In the genomic region with DNA sequence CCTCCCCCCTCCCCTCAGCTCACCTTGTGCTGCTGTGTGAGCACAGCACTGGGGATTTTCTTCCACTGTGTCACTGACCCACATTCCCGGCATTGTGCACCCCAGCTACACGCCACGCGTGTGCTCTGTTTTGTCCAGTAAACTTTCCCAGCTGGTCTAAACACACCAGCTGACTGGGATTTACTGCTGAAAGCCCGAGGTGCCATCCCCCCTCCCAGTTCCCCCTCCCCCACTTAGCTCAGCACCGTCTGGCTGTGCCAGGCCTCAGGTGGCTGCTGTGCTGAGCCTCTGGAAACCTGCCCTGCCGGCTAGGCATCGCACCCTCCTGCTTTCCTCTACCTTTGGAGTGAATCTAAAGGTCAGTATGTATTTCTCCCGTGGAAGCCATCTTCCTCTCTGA, we compare ENCODE assay signal across 11 mouse cellular contexts. TPM values are rescaled to one million over a fixed set of nuclear protein-coding genes. Genes with fewer than 3 reads are reported as not detected.
DNase-seq lines count a peak whose midpoint lies in the region; ATAC-seq lines count a peak whose summit lies in the region.
"Had no signal": no experiment of that assay in that cellular context is flagged by ENCODE, and none has a peak within 500 bp of the region (broad histone marks: within the 10 kb centered on the region; RNA-seq: fewer than 3 reads in every experiment).

No protein-coding gene starts in this region.

- peaks cover 22% of the 10 kb centered on the region for H3K36me3 ChIP-seq in heart, embryonic 14.5 days (ENCODE audit: control insufficient read depth, insufficient read depth, low read length)
- H3K36me3 ChIP-seq in embryonic facial prominence, embryonic 10.5 days (replicated peaks): peaks cover 26% of the 10 kb centered on the region
- peaks cover 28% of the 10 kb centered on the region for H3K36me3 ChIP-seq in midbrain, embryonic 13.5 days

- H3K9me3 ChIP-seq in heart, embryonic 14.5 days (ENCODE audit: control insufficient read depth, low read length): no peaks in the 10 kb centered on the region
- no peaks in the 10 kb centered on the region for H3K9me3 ChIP-seq in embryonic facial prominence, embryonic 10.5 days
- H3K9me3 ChIP-seq in midbrain, embryonic 13.5 days: no peaks in the 10 kb centered on the region
- H3K9me3 ChIP-seq: hindbrain, embryonic 15.5 days; liver, embryonic 13.5 days had no signal

- H3K27me3 ChIP-seq in heart, embryonic 14.5 days (ENCODE audit: control insufficient read depth, insufficient read depth, low read length): no peaks in the 10 kb centered on the region
- no peaks in the 10 kb centered on the region for H3K27me3 ChIP-seq in embryonic facial prominence, embryonic 10.5 days (replicated peaks; ENCODE audit: low read depth, poor library complexity, severe bottlenecking)
- H3K27me3 ChIP-seq in midbrain, embryonic 13.5 days: no peaks in the 10 kb centered on the region
- H3K27me3 ChIP-seq: hindbrain, embryonic 15.5 days; liver, embryonic 13.5 days had no signal

- no peak for DNase-seq in heart, postnatal 4 days
- no peak for DNase-seq in embryonic facial prominence, embryonic 10.5 days (ENCODE audit: low spot score)
- DNase-seq in kidney, adult 18-20 months: peak; percentile 31
- DNase-seq in gastrocnemius, postnatal 36 days: no peak
- DNase-seq in lung, postnatal 25 days (ENCODE audit: low spot score): no peak
- no peak for DNase-seq in lung, postnatal 4 days
- DNase-seq: liver, embryonic 13.5 days had no signal

- no peak for ATAC-seq in heart, embryonic 14.5 days (ENCODE audit: insufficient number of reproducible peaks, insufficient read depth, low FRiP score, low read depth)
- peak; percentile 50 for ATAC-seq in midbrain, embryonic 13.5 days

- H3K4me2 ChIP-seq in heart, embryonic 14.5 days (ENCODE audit: low read length): 0 out of 2 replicates have a peak overlapping the region, but pooled peaks have one; percentile 8
- no peak overlapping the region for H3K4me2 ChIP-seq in midbrain, embryonic 13.5 days (replicated peaks)
- H3K4me2 ChIP-seq: hindbrain, embryonic 15.5 days; liver, embryonic 13.5 days had no signal

- no peak overlapping the region for H3K9ac ChIP-seq in heart, embryonic 14.5 days (ENCODE audit: low read length)
- no peak overlapping the region for H3K9ac ChIP-seq in midbrain, embryonic 13.5 days (replicated peaks)
- H3K9ac ChIP-seq: hindbrain, embryonic 15.5 days; liver, embryonic 13.5 days had no signal

- no peak overlapping the region for H3K27ac ChIP-seq in heart, embryonic 14.5 days (replicated peaks in 1 of 2; ENCODE audit: control insufficient read depth in 1 of 2, insufficient read depth in 1 of 2, low read depth in 2 of 2, low read length in 2 of 2)
- H3K27ac ChIP-seq in embryonic facial prominence, embryonic 10.5 days (replicated peaks): peak overlapping the region; percentile 5; the same call in 1 of the 2 replicates
- H3K27ac ChIP-seq in midbrain, embryonic 13.5 days: no peak overlapping the region
- H3K27ac ChIP-seq: hindbrain, embryonic 15.5 days; liver, embryonic 13.5 days had no signal

- WGBS in heart, embryonic 14.5 days: 34% methylated on average over 9 of the region's 9 CpGs
- 32% methylated on average over 9 of the region's 9 CpGs for WGBS in embryonic facial prominence, embryonic 10.5 days
- 28% methylated on average over 9 of the region's 9 CpGs for WGBS in midbrain, embryonic 13.5 days

- H3K4me3 ChIP-seq in heart, embryonic 14.5 days (ENCODE audit: control insufficient read depth in 1 of 2, insufficient read depth in 1 of 2, low read depth in 1 of 2, low read length in 2 of 2): no peak overlapping the region
- H3K4me3 ChIP-seq in embryonic facial prominence, embryonic 10.5 days: no peak overlapping the region
- no peak overlapping the region for H3K4me3 ChIP-seq in midbrain, embryonic 13.5 days (replicated peaks)
- H3K4me3 ChIP-seq: hindbrain, embryonic 15.5 days; liver, embryonic 13.5 days had no signal

- intact Hi-C loops in gastrocnemius, postnatal 36 days (cut with DNase I): no loop called here

- H3K4me1 ChIP-seq in heart, embryonic 14.5 days (ENCODE audit: control insufficient read depth in 2 of 2, insufficient read depth in 2 of 2, low read length in 2 of 2): peaks cover 0 to 4% of the 10 kb centered on the region in 2 experiments; a peak in 2 of 4 replicates
- H3K4me1 ChIP-seq in embryonic facial prominence, embryonic 10.5 days: peaks cover 14% of the 10 kb centered on the region
- H3K4me1 ChIP-seq in midbrain, embryonic 13.5 days (replicated peaks): peaks cover 4% of the 10 kb centered on the region

RNA-seq across cellular contexts. Expression of gene Ccz1, which starts 33.8 kb away (rescaled TPM):
- polyA plus RNA-seq in heart, embryonic 14.5 days (2014; fragmentation: Nextera tagmentation; extraction: Ambion mirVana): 49.7 and 51.5 TPM in 2 replicates
- total RNA-seq in heart, postnatal 4 days (2021): 10 to 100 TPM; 43.1 to 43.8 TPM
- 91.4 and 99.3 TPM in 2 replicates for polyA plus RNA-seq in embryonic facial prominence, embryonic 10.5 days (2016; fragmentation: Nextera tagmentation; extraction: Ambion mirVana)
- polyA plus RNA-seq in midbrain, embryonic 13.5 days (2015; fragmentation: Nextera tagmentation; extraction: Ambion mirVana): 94.6 and 95.6 TPM in 2 replicates
- total RNA-seq in gastrocnemius, postnatal 36 days (2021): 10 to 100 TPM; 35.4 to 37.0 TPM

RNA-seq across cellular contexts. Expression of gene Ocm, which starts 45.6 kb away (rescaled TPM):
- not detected in 2 replicates for polyA plus RNA-seq in heart, embryonic 14.5 days (2014; fragmentation: Nextera tagmentation; extraction: Ambion mirVana)
- not detected for total RNA-seq in heart, postnatal 4 days (2021)
- not detected in 2 replicates for polyA plus RNA-seq in embryonic facial prominence, embryonic 10.5 days (2016; fragmentation: Nextera tagmentation; extraction: Ambion mirVana)
- polyA plus RNA-seq in midbrain, embryonic 13.5 days (2015; fragmentation: Nextera tagmentation; extraction: Ambion mirVana): not detected in 2 replicates
- total RNA-seq in gastrocnemius, postnatal 36 days (2021): not detected
- polyA plus RNA-seq: hindbrain, embryonic 15.5 days; liver, embryonic 13.5 days; testis, adult 2 months had no signal

RNA-seq across cellular contexts. Expression of gene Rsph10b, which starts 48.0 kb away (rescaled TPM):
- polyA plus RNA-seq in heart, embryonic 14.5 days (2014; fragmentation: Nextera tagmentation; extraction: Ambion mirVana): 1.1 and 1.8 TPM in 2 replicates
- under 1 TPM; 0.33 to 0.38 TPM for total RNA-seq in heart, postnatal 4 days (2021)
- 0.44 and 1.2 TPM in 2 replicates for polyA plus RNA-seq in embryonic facial prominence, embryonic 10.5 days (2016; fragmentation: Nextera tagmentation; extraction: Ambion mirVana)
- 2.2 and 2.4 TPM in 2 replicates for polyA plus RNA-seq in midbrain, embryonic 13.5 days (2015; fragmentation: Nextera tagmentation; extraction: Ambion mirVana)
- total RNA-seq in gastrocnemius, postnatal 36 days (2021): under 1 TPM; 0.59 to 0.89 TPM

RNA-seq across cellular contexts. Expression of gene Gm42421, which starts 52.9 kb away (rescaled TPM):
- 0.70 and 0.73 TPM in 2 replicates for polyA plus RNA-seq in heart, embryonic 14.5 days (2014; fragmentation: Nextera tagmentation; extraction: Ambion mirVana)
- total RNA-seq in heart, postnatal 4 days (2021): 1 to 10 TPM in 1 of 2 experiments, under 1 TPM in 1; 0.74 to 1.0 TPM
- polyA plus RNA-seq in embryonic facial prominence, embryonic 10.5 days (2016; fragmentation: Nextera tagmentation; extraction: Ambion mirVana): 0.85 and 1.0 TPM in 2 replicates
- 1.4 and 2.3 TPM in 2 replicates for polyA plus RNA-seq in midbrain, embryonic 13.5 days (2015; fragmentation: Nextera tagmentation; extraction: Ambion mirVana)
- under 1 TPM in 1 of 2 experiments, not detected in 1; 0.89 TPM for total RNA-seq in gastrocnemius, postnatal 36 days (2021)
- polyA plus RNA-seq: liver, embryonic 13.5 days had no signal
